Mouse (Mus musculus) layer of hippocampus, postnatal 36 days (tissue): ENCODE data around the gene Fry. TPM values are rescaled to one million over a fixed set of nuclear protein-coding genes. Genes with fewer than 3 reads are reported as not detected.

Experiments
- DNase-seq, 2 experiments: peaks; one replicate each; pipeline ENCODE4 v3.0.0; 2022
- total RNA-seq, 2 experiments: library from RNA; stranded (reverse); gene quantifications; 2 replicates each; pipeline ENCODE4 v1.2.3; 2021

The Fry gene
- total RNA-seq, 2 experiments from 2014 or later, result 197 to 227 TPM

- DNase-seq, result no peak
These were observed 156.9 kb downstream of the Fry start for GRCm38 (mm10) chr5:150275314-150275713.

GRCm38 (mm10) chr5:150276611-150277010, 158.2 kb downstream of the Fry start:
- no peak for DNase-seq

- no peak for DNase-seq
These were observed 160.9 kb downstream of the Fry start for GRCm38 (mm10) chr5:150279387-150279786.

- no peak for DNase-seq
These were observed 162.6 kb downstream of the Fry start for GRCm38 (mm10) chr5:150281084-150281483.

- DNase-seq, result no peak
These were observed 163.6 kb downstream of the Fry start for GRCm38 (mm10) chr5:150282091-150282490.

GRCm38 (mm10) chr5:150287949-150288348, 169.5 kb downstream of the Fry start:
- no peak for DNase-seq

GRCm38 (mm10) chr5:150289611-150290010, 171.2 kb downstream of the Fry start:
- peak; percentile 38 to 56 for DNase-seq

GRCm38 (mm10) chr5:150290494-150291199, 172.2 kb downstream of the Fry start:
- no peak for DNase-seq

GRCm38 (mm10) chr5:150291216-150291615, 172.8 kb downstream of the Fry start:
- no peak for DNase-seq

GRCm38 (mm10) chr5:150292186-150292585, 173.7 kb downstream of the Fry start:
- no peak for DNase-seq

GRCm38 (mm10) chr5:150294306-150294705, 175.9 kb downstream of the Fry start:
- DNase-seq, result no peak

GRCm38 (mm10) chr5:150295096-150295495, 176.7 kb downstream of the Fry start:
- DNase-seq, result peak; percentile 41 to 54

GRCm38 (mm10) chr5:150298969-150299368, 180.5 kb downstream of the Fry start:
- DNase-seq, result no peak

- DNase-seq, result no peak
These were observed 183.7 kb downstream of the Fry start for GRCm38 (mm10) chr5:150302123-150302522.

- DNase-seq, result no peak
These were observed 184.6 kb downstream of the Fry start for GRCm38 (mm10) chr5:150302996-150303395.

GRCm38 (mm10) chr5:150306497-150306896, 188.1 kb downstream of the Fry start:
- no peak for DNase-seq

- DNase-seq, result no peak
These were observed 194.8 kb downstream of the Fry start for GRCm38 (mm10) chr5:150313229-150313628.

- DNase-seq, result no peak
These were observed 196.1 kb downstream of the Fry start for GRCm38 (mm10) chr5:150314582-150314981.

- no peak for DNase-seq
These were observed 207.0 kb downstream of the Fry start for GRCm38 (mm10) chr5:150325411-150325810.

- no peak for DNase-seq
These were observed 210.2 kb downstream of the Fry start for GRCm38 (mm10) chr5:150328686-150329085.

GRCm38 (mm10) chr5:150331821-150332220, 213.4 kb downstream of the Fry start:
- no peak for DNase-seq

GRCm38 (mm10) chr5:150332810-150333209, 214.4 kb downstream of the Fry start:
- DNase-seq, result no peak

- DNase-seq, result no peak
These were observed 214.9 kb downstream of the Fry start for GRCm38 (mm10) chr5:150333328-150333731.

- DNase-seq, result no peak
These were observed 218.0 kb downstream of the Fry start for GRCm38 (mm10) chr5:150336451-150336850.

- peak; percentile 28 to 45 for DNase-seq
These were observed 219.3 kb downstream of the Fry start for GRCm38 (mm10) chr5:150337696-150338095.
